Mouse (Mus musculus): ENCODE measurements around the gene Olfr191. TPM values are rescaled to one million over a fixed set of nuclear protein-coding genes. Genes with fewer than 3 reads are reported as not detected.

The Olfr191 gene
- polyA plus RNA-seq, 1 experiment from 2014 or later, result not detected

DNA sequence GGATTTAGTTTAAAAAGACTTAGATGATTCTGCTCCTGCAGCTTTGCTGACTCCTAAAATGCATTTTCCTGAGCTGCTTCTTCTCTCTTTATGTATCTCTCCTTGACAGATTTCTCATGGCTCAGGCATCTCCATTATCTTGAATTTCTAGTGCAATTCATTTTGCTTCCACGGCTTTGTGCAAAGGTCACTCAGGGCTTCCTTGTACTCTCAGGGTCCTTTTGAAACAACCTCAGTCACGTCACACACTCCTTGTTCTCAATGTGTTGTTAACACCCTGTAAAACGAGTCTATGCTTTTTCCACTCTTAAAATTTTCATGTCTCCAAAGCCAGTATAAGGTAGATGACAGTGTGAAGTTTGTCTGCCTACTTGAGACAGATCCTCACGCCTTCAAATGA, 42.0 kb downstream of the Olfr191 start:
- no peak for ATAC-seq (ENCODE audit: low FRiP score, low read depth)
- Histone ChIP-seq H3K4me1 (no peaks in the 10 kb centered on the region), H3K9me3 (no peaks in the 10 kb centered on the region), H3K36me3 (no peaks in the 10 kb centered on the region), H3K4me2 (replicated peaks) (no peak overlapping the region), H3K27ac (replicated peaks) (no peak overlapping the region), H3K4me3 (no peak overlapping the region), H3K9ac (replicated peaks) (no peak overlapping the region), H3K27me3 (no peaks in the 10 kb centered on the region)
- WGBS, result 73% methylated on average over 4 of the region's 4 CpGs

DNA sequence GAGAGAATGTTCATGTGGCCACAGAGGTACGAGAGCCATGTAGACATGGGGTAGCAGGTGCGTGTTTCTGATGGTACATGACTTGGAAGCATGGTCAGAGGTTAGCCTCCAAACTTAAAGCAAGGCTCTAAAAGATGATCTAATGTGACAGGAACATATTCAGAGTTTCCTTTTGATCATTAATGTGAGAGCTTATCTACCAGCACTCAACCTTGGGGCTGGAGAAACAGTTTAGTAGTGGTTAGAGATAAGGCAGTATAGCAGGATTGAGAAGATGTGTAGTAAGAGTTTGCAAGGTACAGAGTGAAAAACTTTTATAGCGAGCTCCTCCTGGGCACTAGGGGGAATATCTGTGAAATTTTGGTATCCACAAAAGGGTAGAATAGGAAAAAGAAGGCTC, 43.8 kb downstream of the Olfr191 start:
- H3K9ac ChIP-seq (replicated peaks), result no peak overlapping the region
- H3K27me3 ChIP-seq, result no peaks in the 10 kb centered on the region
- H3K27ac ChIP-seq (replicated peaks), result no peak overlapping the region
- WGBS, result 79% methylated on average over 3 of the region's 3 CpGs
- H3K4me3 ChIP-seq, result no peak overlapping the region
- no peaks in the 10 kb centered on the region for H3K36me3 ChIP-seq
- H3K4me2 ChIP-seq (replicated peaks), result no peak overlapping the region
- H3K4me1 ChIP-seq, result no peaks in the 10 kb centered on the region
- no peaks in the 10 kb centered on the region for H3K9me3 ChIP-seq
- no peak for ATAC-seq (ENCODE audit: low FRiP score, low read depth)

DNA sequence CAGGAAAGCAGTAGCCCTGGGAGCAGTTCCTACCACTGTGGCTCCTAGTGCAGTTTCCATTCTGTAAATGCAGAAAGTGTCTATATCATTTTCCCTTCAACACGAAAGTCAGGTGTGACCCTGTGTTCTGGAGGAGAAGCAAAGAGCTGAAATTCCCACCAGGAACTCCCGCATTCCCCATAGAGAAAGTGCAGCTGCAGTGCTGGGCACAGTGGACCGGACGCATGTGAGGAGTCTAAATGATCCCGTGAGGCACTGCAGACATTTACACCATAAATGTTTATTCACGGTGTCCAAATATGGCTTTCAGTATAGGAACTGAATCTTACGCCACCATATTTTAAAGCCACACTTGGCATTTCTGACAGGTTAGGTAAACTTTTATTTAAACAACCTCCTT, 49.9 kb downstream of the Olfr191 start, which contains the start of gene Olfr187:
Gene Olfr187 (minus strand): TSS at position 58 of the 400 bp plus-strand sequence.
- H3K4me1 ChIP-seq, result no peaks in the 10 kb centered on the region
- H3K4me3 ChIP-seq, result no peak within 1 kb of the TSS
- no peak within 1 kb of the TSS for H3K4me2 ChIP-seq (replicated peaks)
- no peaks in the 10 kb centered on the region for H3K27me3 ChIP-seq
- H3K27ac ChIP-seq (replicated peaks), result no peak within 1 kb of the TSS
- no peak within 1 kb of the TSS for H3K9ac ChIP-seq (replicated peaks)
- H3K36me3 ChIP-seq, result no peaks in the 10 kb centered on the region
- no peak for ATAC-seq (ENCODE audit: low FRiP score, low read depth)
- H3K9me3 ChIP-seq, result no peaks in the 10 kb centered on the region
- 89% methylated on average over 7 of the region's 7 CpGs for WGBS

Other genes starting within 250 kb of the Olfr191 start
- gene Olfr177, start 215.1 kb downstream of the Olfr191 start, polyA plus RNA-seq (2016; fragmentation: Nextera tagmentation; extraction: Ambion mirVana), result not detected in 2 replicates
- not detected in 2 replicates for gene Olfr178, start 197.8 kb downstream of the Olfr191 start, polyA plus RNA-seq (2016; fragmentation: Nextera tagmentation; extraction: Ambion mirVana)
- gene Olfr181, start 161.1 kb downstream of the Olfr191 start, polyA plus RNA-seq (2016; fragmentation: Nextera tagmentation; extraction: Ambion mirVana), result not detected in 2 replicates
- gene Olfr180, start 160.4 kb downstream of the Olfr191 start, polyA plus RNA-seq (2016; fragmentation: Nextera tagmentation; extraction: Ambion mirVana), result not detected in 2 replicates
- not detected in 2 replicates for gene Olfr183, start 94.5 kb downstream of the Olfr191 start, polyA plus RNA-seq (2016; fragmentation: Nextera tagmentation; extraction: Ambion mirVana)
- not detected in 2 replicates for gene Olfr186, start 59.5 kb downstream of the Olfr191 start, polyA plus RNA-seq (2016; fragmentation: Nextera tagmentation; extraction: Ambion mirVana)
- gene Olfr187, start 50.1 kb downstream of the Olfr191 start, polyA plus RNA-seq (2016; fragmentation: Nextera tagmentation; extraction: Ambion mirVana), result not detected in 2 replicates
- not detected in 2 replicates for gene Olfr190, start 11.8 kb downstream of the Olfr191 start, polyA plus RNA-seq (2016; fragmentation: Nextera tagmentation; extraction: Ambion mirVana)
- gene Olfr193, start 22.1 kb upstream of the Olfr191 start, polyA plus RNA-seq (2016; fragmentation: Nextera tagmentation; extraction: Ambion mirVana), result not detected in 2 replicates
- not detected in 2 replicates for gene Olfr194, start 31.2 kb upstream of the Olfr191 start, polyA plus RNA-seq (2016; fragmentation: Nextera tagmentation; extraction: Ambion mirVana)
- not detected in 2 replicates for gene Olfr195, start 57.2 kb upstream of the Olfr191 start, polyA plus RNA-seq (2016; fragmentation: Nextera tagmentation; extraction: Ambion mirVana)
- not detected in 2 replicates for gene Olfr196, start 80.6 kb upstream of the Olfr191 start, polyA plus RNA-seq (2016; fragmentation: Nextera tagmentation; extraction: Ambion mirVana)
- gene Olfr198, start 113.7 kb upstream of the Olfr191 start, polyA plus RNA-seq (2016; fragmentation: Nextera tagmentation; extraction: Ambion mirVana), result not detected in 2 replicates
- not detected in 2 replicates for gene Olfr199, start 129.9 kb upstream of the Olfr191 start, polyA plus RNA-seq (2016; fragmentation: Nextera tagmentation; extraction: Ambion mirVana)
- not detected in 2 replicates for gene Olfr201, start 182.8 kb upstream of the Olfr191 start, polyA plus RNA-seq (2016; fragmentation: Nextera tagmentation; extraction: Ambion mirVana)
- not detected in 2 replicates for gene Olfr202, start 197.0 kb upstream of the Olfr191 start, polyA plus RNA-seq (2016; fragmentation: Nextera tagmentation; extraction: Ambion mirVana)
- gene Olfr203, start 209.1 kb upstream of the Olfr191 start, polyA plus RNA-seq (2016; fragmentation: Nextera tagmentation; extraction: Ambion mirVana), result not detected in 2 replicates
- gene Olfr204, start 228.4 kb upstream of the Olfr191 start, polyA plus RNA-seq (2016; fragmentation: Nextera tagmentation; extraction: Ambion mirVana), result not detected in 2 replicates
- gene Olfr205, start 241.3 kb upstream of the Olfr191 start, polyA plus RNA-seq (2016; fragmentation: Nextera tagmentation; extraction: Ambion mirVana), result not detected in 2 replicates

Measured in midbrain, embryonic 12.5 days (tissue).